In genomic region chr3:58300213-58300612, GRCm38 (mm10) we compare ENCODE assay signal across 33 mouse cellular contexts.
"Had no signal": no experiment of that assay in that cellular context is flagged by ENCODE, and none has a peak within 500 bp of the region (broad histone marks: within the 10 kb centered on the region; RNA-seq: fewer than 3 reads in every experiment).

No protein-coding gene starts in this region.

- H3K4me2 ChIP-seq: heart, embryonic 11.5 days; heart, embryonic 13.5 days; heart, embryonic 15.5 days; hindbrain, embryonic 12.5 days; hindbrain, embryonic 13.5 days; hindbrain, embryonic 14.5 days; hindbrain, embryonic 15.5 days; intestine, embryonic 15.5 days; kidney, embryonic 15.5 days had no signal

- H3K4me1 ChIP-seq: hindbrain, embryonic 13.5 days; hindbrain, embryonic 15.5 days; intestine, embryonic 15.5 days had no signal

- DNase-seq: heart, postnatal 10 days; heart, postnatal 14 days; heart, postnatal 36 days; heart, postnatal 4 days; kidney, adult 11 months; kidney, adult 18-20 months; kidney, adult 2 months; kidney, adult 8-10 months; kidney, adult 9 months; kidney, postnatal 10 days; kidney, postnatal 14 days; kidney, postnatal 25 days; kidney, postnatal 36 days; kidney, postnatal 4 days; layer of hippocampus, adult 9-11 months; layer of hippocampus, postnatal 36 days had no signal

- H3K27me3 ChIP-seq: heart, embryonic 13.5 days; heart, embryonic 15.5 days; hindbrain, embryonic 12.5 days; hindbrain, embryonic 13.5 days; hindbrain, embryonic 15.5 days; intestine, embryonic 15.5 days; kidney, embryonic 15.5 days had no signal

- H3K9ac ChIP-seq: heart, embryonic 13.5 days; heart, embryonic 15.5 days; hindbrain, embryonic 12.5 days; hindbrain, embryonic 13.5 days; hindbrain, embryonic 14.5 days; hindbrain, embryonic 15.5 days; intestine, embryonic 15.5 days; kidney, embryonic 15.5 days had no signal

- H3K9me3 ChIP-seq: heart, embryonic 10.5 days; heart, embryonic 13.5 days; heart, embryonic 15.5 days; hindbrain, embryonic 10.5 days; hindbrain, embryonic 12.5 days; hindbrain, embryonic 13.5 days; hindbrain, embryonic 15.5 days; intestine, embryonic 15.5 days; kidney, embryonic 15.5 days had no signal

- H3K27ac ChIP-seq: heart, embryonic 10.5 days; heart, embryonic 13.5 days; heart, embryonic 15.5 days; hindbrain, embryonic 10.5 days; hindbrain, embryonic 12.5 days; hindbrain, embryonic 13.5 days; hindbrain, embryonic 14.5 days; hindbrain, embryonic 15.5 days; hindbrain, postnatal 0 days; intestine, embryonic 15.5 days; kidney, embryonic 15.5 days; kidney, postnatal 0 days; layer of hippocampus, adult 2 months had no signal

- ATAC-seq: hindbrain, embryonic 16.5 days; hindbrain, postnatal 0 days; inflammation-experienced regulatory T-cells, adult 6 months; intestine, embryonic 15.5 days; intestine, embryonic 16.5 days had no signal

- H3K4me3 ChIP-seq: heart, embryonic 10.5 days; heart, embryonic 13.5 days; heart, embryonic 15.5 days; hindbrain, embryonic 10.5 days; hindbrain, embryonic 12.5 days; hindbrain, embryonic 13.5 days; hindbrain, embryonic 15.5 days; intestine, embryonic 15.5 days; kidney, embryonic 15.5 days; layer of hippocampus, adult 2 months had no signal

- H3K36me3 ChIP-seq: heart, embryonic 10.5 days; heart, embryonic 13.5 days; heart, embryonic 15.5 days; hindbrain, embryonic 10.5 days; hindbrain, embryonic 12.5 days; hindbrain, embryonic 13.5 days; hindbrain, embryonic 15.5 days; intestine, embryonic 15.5 days; kidney, embryonic 15.5 days had no signal
